Mouse (Mus musculus): ENCODE results near the gene Ccdc65. TPM values are rescaled to one million over a fixed set of nuclear protein-coding genes. Genes with fewer than 3 reads are reported as not detected.

Ccdc65 gene
- polyA plus RNA-seq, 1 experiment from 2014 or later = not detected

GRCm38 (mm10) chr15:98714230-98714652 is 6.2 kb downstream of the Ccdc65 start:
- no peaks in the 10 kb centered on the region for H3K9me3 ChIP-seq (replicated peaks; ENCODE audit: control insufficient read depth, low read length)
- no peak overlapping the region for H3K4me3 ChIP-seq (ENCODE audit: low read depth, low read length)
- H3K27me3 ChIP-seq (ENCODE audit: control insufficient read depth, insufficient read depth, low read depth, low read length) = no peaks in the 10 kb centered on the region
- no peaks in the 10 kb centered on the region for H3K36me3 ChIP-seq (ENCODE audit: control insufficient read depth, insufficient read depth)
- H3K27ac ChIP-seq (ENCODE audit: low read length) = no peak overlapping the region
- no peak overlapping the region for H3K4me2 ChIP-seq (ENCODE audit: low read depth, low read length)
- no peak overlapping the region for H3K9ac ChIP-seq (ENCODE audit: low read depth, low read length)
- 57% methylated on average over 4 of the region's 5 CpGs for WGBS (ENCODE audit: insufficient replicate concordance)
- H3K4me1 ChIP-seq (ENCODE audit: control insufficient read depth, low read depth, low read length) = no peaks in the 10 kb centered on the region
- ATAC-seq (ENCODE audit: low read depth) = no peak

DNA sequence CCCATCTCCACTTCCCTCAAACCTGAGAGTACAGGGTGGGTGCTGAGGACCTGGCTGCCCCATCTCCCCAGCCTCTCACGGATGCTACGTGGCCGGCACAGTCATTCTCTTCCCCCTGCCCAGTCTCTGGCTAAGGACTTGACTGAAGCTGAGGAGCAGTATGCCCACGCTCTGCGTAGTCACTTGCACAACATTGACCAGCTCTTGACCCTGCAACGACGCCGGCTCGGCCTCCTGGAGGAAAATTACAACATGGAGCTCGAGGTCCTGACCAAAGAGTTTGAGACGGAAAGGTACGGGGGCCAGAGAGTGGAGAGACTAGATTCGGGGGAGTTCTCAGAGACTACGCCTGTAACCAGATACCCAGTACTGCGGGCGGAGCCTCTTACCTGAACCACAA is 9.3 kb downstream of the Ccdc65 start:
- WGBS (ENCODE audit: insufficient replicate concordance) = 56% methylated on average over 16 of the region's 16 CpGs
- no peak overlapping the region for H3K4me3 ChIP-seq (ENCODE audit: low read depth, low read length)
- no peak overlapping the region for H3K9ac ChIP-seq (ENCODE audit: low read depth, low read length)
- no peak overlapping the region for H3K27ac ChIP-seq (ENCODE audit: low read length)
- no peak for ATAC-seq (ENCODE audit: low read depth)
- no peaks in the 10 kb centered on the region for H3K36me3 ChIP-seq (ENCODE audit: control insufficient read depth, insufficient read depth)
- no peaks in the 10 kb centered on the region; the same call in 1 of the 2 replicates for H3K27me3 ChIP-seq (ENCODE audit: control insufficient read depth, insufficient read depth, low read depth, low read length)
- no peak overlapping the region for H3K4me2 ChIP-seq (ENCODE audit: low read depth, low read length)
- no peaks in the 10 kb centered on the region for H3K9me3 ChIP-seq (replicated peaks; ENCODE audit: control insufficient read depth, low read length)
- H3K4me1 ChIP-seq (ENCODE audit: control insufficient read depth, low read depth, low read length) = no peaks in the 10 kb centered on the region

GRCm38 (mm10) chr15:98722191-98722590 is 14.2 kb downstream of the Ccdc65 start:
- no peaks in the 10 kb centered on the region for H3K36me3 ChIP-seq (ENCODE audit: control insufficient read depth, insufficient read depth)
- H3K27me3 ChIP-seq (ENCODE audit: control insufficient read depth, insufficient read depth, low read depth, low read length) = no peaks in the 10 kb centered on the region; the same call in 1 of the 2 replicates
- H3K9me3 ChIP-seq (replicated peaks; ENCODE audit: control insufficient read depth, low read length) = no peaks in the 10 kb centered on the region
- H3K4me2 ChIP-seq (ENCODE audit: low read depth, low read length) = no peak overlapping the region
- no peak overlapping the region for H3K9ac ChIP-seq (ENCODE audit: low read depth, low read length)
- H3K4me3 ChIP-seq (ENCODE audit: low read depth, low read length) = no peak overlapping the region
- H3K27ac ChIP-seq (ENCODE audit: low read length) = no peak overlapping the region
- H3K4me1 ChIP-seq (ENCODE audit: control insufficient read depth, low read depth, low read length) = peaks cover 2% of the 10 kb centered on the region; the same call in 1 of the 2 replicates
- WGBS (ENCODE audit: insufficient replicate concordance) = 69% methylated on average over 8 of the region's 8 CpGs
- no peak for ATAC-seq (ENCODE audit: low read depth)

DNA sequence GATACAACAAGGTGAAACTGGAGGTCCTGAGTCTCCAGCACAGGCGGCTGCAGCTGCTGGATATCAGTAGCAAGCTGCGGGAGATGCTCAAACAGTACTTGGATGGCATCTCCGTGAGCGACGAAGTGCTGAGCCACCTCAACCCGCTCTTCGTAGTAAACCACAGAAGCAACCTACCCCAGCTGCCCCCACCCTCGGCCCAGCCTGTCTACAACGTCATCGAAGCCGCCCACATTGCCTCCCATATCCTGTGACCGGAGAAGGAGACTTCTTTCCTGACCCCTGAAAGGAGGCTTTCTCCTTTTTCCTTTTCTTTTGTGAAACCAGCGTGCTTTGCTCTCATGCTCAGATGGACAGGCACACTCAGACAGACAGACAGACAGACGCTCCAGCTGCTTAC is 14.8 kb downstream of the Ccdc65 start:
- ATAC-seq (ENCODE audit: low read depth) = no peak
- H3K9ac ChIP-seq (ENCODE audit: low read depth, low read length) = no peak overlapping the region
- peaks cover 5% of the 10 kb centered on the region; the same call in 1 of the 2 replicates for H3K4me1 ChIP-seq (ENCODE audit: control insufficient read depth, low read depth, low read length)
- H3K4me2 ChIP-seq (ENCODE audit: low read depth, low read length) = no peak overlapping the region
- no peak overlapping the region for H3K27ac ChIP-seq (ENCODE audit: low read length)
- no peak overlapping the region for H3K4me3 ChIP-seq (ENCODE audit: low read depth, low read length)
- no peaks in the 10 kb centered on the region for H3K36me3 ChIP-seq (ENCODE audit: control insufficient read depth, insufficient read depth)
- H3K9me3 ChIP-seq (replicated peaks; ENCODE audit: control insufficient read depth, low read length) = no peaks in the 10 kb centered on the region
- WGBS (ENCODE audit: insufficient replicate concordance) = 24% methylated on average over 14 of the region's 14 CpGs
- no peaks in the 10 kb centered on the region; the same call in 1 of the 2 replicates for H3K27me3 ChIP-seq (ENCODE audit: control insufficient read depth, insufficient read depth, low read depth, low read length)

GRCm38 (mm10) chr15:98724441-98724840 is 16.4 kb downstream of the Ccdc65 start:
- peaks cover 8% of the 10 kb centered on the region for H3K4me1 ChIP-seq (ENCODE audit: control insufficient read depth, low read depth, low read length)
- no peaks in the 10 kb centered on the region for H3K36me3 ChIP-seq (ENCODE audit: control insufficient read depth, insufficient read depth)
- H3K27ac ChIP-seq (ENCODE audit: low read length) = no peak overlapping the region
- WGBS (ENCODE audit: insufficient replicate concordance) = 48% methylated on average over 19 of the region's 19 CpGs
- ATAC-seq (ENCODE audit: low read depth) = no peak
- no peak overlapping the region for H3K9ac ChIP-seq (ENCODE audit: low read depth, low read length)
- no peak overlapping the region for H3K4me2 ChIP-seq (ENCODE audit: low read depth, low read length)
- H3K27me3 ChIP-seq (ENCODE audit: control insufficient read depth, insufficient read depth, low read depth, low read length) = peaks cover 12% of the 10 kb centered on the region; the same call in 1 of the 2 replicates
- no peaks in the 10 kb centered on the region for H3K9me3 ChIP-seq (replicated peaks; ENCODE audit: control insufficient read depth, low read length)
- no peak overlapping the region for H3K4me3 ChIP-seq (ENCODE audit: low read depth, low read length)

GRCm38 (mm10) chr15:98726079-98726478 is 18.1 kb downstream of the Ccdc65 start:
- Histone ChIP-seq H3K9me3 (replicated peaks; ENCODE audit: control insufficient read depth, low read length) (no peaks in the 10 kb centered on the region), H3K36me3 (ENCODE audit: control insufficient read depth, insufficient read depth) (no peaks in the 10 kb centered on the region), H3K27me3 (ENCODE audit: control insufficient read depth, insufficient read depth, low read depth, low read length) (peaks cover 12% of the 10 kb centered on the region; the same call in 1 of the 2 replicates), H3K4me1 (ENCODE audit: control insufficient read depth, low read depth, low read length) (peaks cover 12% of the 10 kb centered on the region), H3K4me3 (ENCODE audit: low read depth, low read length) (no peak overlapping the region), H3K27ac (ENCODE audit: low read length) (no peak overlapping the region), H3K4me2 (ENCODE audit: low read depth, low read length) (no peak overlapping the region; the same call in 1 of the 2 replicates), H3K9ac (ENCODE audit: low read depth, low read length) (no peak overlapping the region)
- 53% methylated on average over 4 of the region's 4 CpGs for WGBS (ENCODE audit: insufficient replicate concordance)
- ATAC-seq (ENCODE audit: low read depth) = no peak

DNA sequence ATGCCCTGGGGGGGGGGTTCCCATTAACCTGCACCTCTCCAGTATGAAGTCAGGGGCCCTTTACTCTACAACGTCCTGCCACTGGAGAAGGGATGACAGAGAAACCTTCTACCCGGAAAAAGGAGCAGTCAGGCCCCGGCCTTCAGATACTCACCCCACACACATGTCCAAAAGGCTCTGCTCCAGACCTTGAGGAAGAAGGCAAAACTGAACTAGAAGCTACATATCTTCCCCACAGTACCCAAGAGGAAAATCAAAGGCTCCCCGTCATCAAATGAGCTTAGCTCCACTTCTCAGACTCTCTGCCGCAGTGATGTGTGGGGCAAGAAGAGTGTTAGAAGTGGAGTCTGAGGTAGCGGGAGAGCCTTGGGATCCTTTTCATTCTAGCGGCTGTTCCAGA is 18.7 kb downstream of the Ccdc65 start:
- H3K4me3 ChIP-seq (ENCODE audit: low read depth, low read length) = peak overlapping the region; percentile 61
- H3K4me1 ChIP-seq (ENCODE audit: control insufficient read depth, low read depth, low read length) = peaks cover 13% of the 10 kb centered on the region
- H3K36me3 ChIP-seq (ENCODE audit: control insufficient read depth, insufficient read depth) = no peaks in the 10 kb centered on the region
- H3K4me2 ChIP-seq (ENCODE audit: low read depth, low read length) = peak overlapping the region; percentile 63
- 0 out of 2 replicates have a peak overlapping the region, but pooled peaks have one; percentile 65 for H3K9ac ChIP-seq (ENCODE audit: low read depth, low read length)
- H3K9me3 ChIP-seq (replicated peaks; ENCODE audit: control insufficient read depth, low read length) = no peaks in the 10 kb centered on the region
- no peak overlapping the region for H3K27ac ChIP-seq (ENCODE audit: low read length)
- WGBS (ENCODE audit: insufficient replicate concordance) = 49% methylated on average over 7 of the region's 7 CpGs
- no peak for ATAC-seq (ENCODE audit: low read depth)
- peaks cover 12% of the 10 kb centered on the region; the same call in 1 of the 2 replicates for H3K27me3 ChIP-seq (ENCODE audit: control insufficient read depth, insufficient read depth, low read depth, low read length)

DNA sequence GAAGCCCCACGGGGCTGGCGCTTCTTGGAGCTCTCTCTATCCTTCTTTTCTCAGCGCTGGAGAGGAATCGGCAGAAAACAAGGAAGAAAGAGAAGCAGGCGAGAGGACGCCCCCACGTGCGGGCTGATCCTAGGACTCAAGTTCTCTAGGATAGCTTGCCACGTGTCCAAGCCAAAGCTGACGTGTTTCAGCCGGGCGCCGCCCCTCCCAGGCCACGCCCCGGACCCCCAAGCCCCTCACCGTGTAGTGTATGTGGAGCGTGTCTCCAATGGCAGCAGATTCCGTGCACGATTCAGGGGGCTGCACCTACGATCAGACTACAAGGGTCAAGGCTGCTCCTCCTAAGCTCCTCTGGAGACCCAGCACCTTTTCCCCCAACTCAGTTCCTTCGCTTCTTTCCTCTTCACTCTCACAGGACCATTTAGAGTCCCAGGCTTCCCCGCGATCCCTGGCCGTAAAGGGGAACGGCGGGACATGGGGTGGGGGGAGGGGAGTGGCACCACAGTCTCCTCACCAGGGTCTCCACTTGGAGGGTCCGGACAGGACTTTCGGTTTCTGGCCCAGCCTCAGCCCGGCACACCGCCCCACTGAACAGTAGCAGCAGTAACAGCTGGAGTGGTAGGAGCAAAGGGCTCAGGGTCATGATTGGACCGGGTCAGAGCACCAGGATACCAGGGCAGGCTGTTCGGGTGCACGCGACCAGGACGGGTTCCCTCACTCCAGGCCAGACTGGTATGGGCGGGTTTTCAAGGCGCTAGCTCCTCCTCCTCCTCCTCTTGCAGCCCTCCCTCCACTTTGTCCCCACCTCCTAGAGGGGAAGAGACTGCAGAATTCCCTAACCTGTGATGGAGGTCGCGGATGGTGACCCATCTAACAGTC is 19.7 kb downstream of the Ccdc65 start, which contains the start of gene Fkbp11:
Gene Fkbp11 (minus strand): TSS at position 756 of the 879 bp plus-strand sequence.
- H3K4me1 ChIP-seq (ENCODE audit: control insufficient read depth, low read depth, low read length) = peaks cover 15% of the 10 kb centered on the region
- peaks cover 12% of the 10 kb centered on the region; the same call in 1 of the 2 replicates for H3K27me3 ChIP-seq (ENCODE audit: control insufficient read depth, insufficient read depth, low read depth, low read length)
- ATAC-seq (ENCODE audit: low read depth) = peak; percentile 82
- H3K36me3 ChIP-seq (ENCODE audit: control insufficient read depth, insufficient read depth) = no peaks in the 10 kb centered on the region
- no peaks in the 10 kb centered on the region for H3K9me3 ChIP-seq (replicated peaks; ENCODE audit: control insufficient read depth, low read length)
- peak within 1 kb of the TSS; percentile 63 for H3K4me2 ChIP-seq (ENCODE audit: low read depth, low read length)
- H3K9ac ChIP-seq (ENCODE audit: low read depth, low read length) = peak within 1 kb of the TSS; percentile 65
- peak within 1 kb of the TSS; percentile 61 for H3K4me3 ChIP-seq (ENCODE audit: low read depth, low read length)
- under 1% methylated on average over 39 of the region's 39 CpGs for WGBS (ENCODE audit: insufficient replicate concordance)
- H3K27ac ChIP-seq (ENCODE audit: low read length) = peak within 1 kb of the TSS; percentile 58

- H3K9ac ChIP-seq (ENCODE audit: low read depth, low read length) = no peak overlapping the region
- no peak overlapping the region for H3K27ac ChIP-seq (ENCODE audit: low read length)
- WGBS (ENCODE audit: insufficient replicate concordance) = 20% methylated on average over 9 of the region's 9 CpGs
- peaks cover 12% of the 10 kb centered on the region; the same call in 1 of the 2 replicates for H3K27me3 ChIP-seq (ENCODE audit: control insufficient read depth, insufficient read depth, low read depth, low read length)
- H3K4me2 ChIP-seq (ENCODE audit: low read depth, low read length) = peak overlapping the region; percentile 63; the same call in 1 of the 2 replicates
- no peak for ATAC-seq (ENCODE audit: low read depth)
- no peaks in the 10 kb centered on the region for H3K36me3 ChIP-seq (ENCODE audit: control insufficient read depth, insufficient read depth)
- H3K4me1 ChIP-seq (ENCODE audit: control insufficient read depth, low read depth, low read length) = peaks cover 21% of the 10 kb centered on the region
- H3K4me3 ChIP-seq (ENCODE audit: low read depth, low read length) = no peak overlapping the region; the same call in 1 of the 2 replicates
- H3K9me3 ChIP-seq (replicated peaks; ENCODE audit: control insufficient read depth, low read length) = no peaks in the 10 kb centered on the region
Observed at GRCm38 (mm10) chr15:98728366-98728765, 20.4 kb downstream of the Ccdc65 start.

Data from liver, embryonic 16.5 days (tissue).